Mouse (Mus musculus): ENCODE measurements at regions not wholly inside any gene's neighbourhood (a gene's known extent, or its start where the extent isn't known, plus 50 kb on each side); places are given as distances from the start of the nearest gene placed in this dataset.

DNA sequence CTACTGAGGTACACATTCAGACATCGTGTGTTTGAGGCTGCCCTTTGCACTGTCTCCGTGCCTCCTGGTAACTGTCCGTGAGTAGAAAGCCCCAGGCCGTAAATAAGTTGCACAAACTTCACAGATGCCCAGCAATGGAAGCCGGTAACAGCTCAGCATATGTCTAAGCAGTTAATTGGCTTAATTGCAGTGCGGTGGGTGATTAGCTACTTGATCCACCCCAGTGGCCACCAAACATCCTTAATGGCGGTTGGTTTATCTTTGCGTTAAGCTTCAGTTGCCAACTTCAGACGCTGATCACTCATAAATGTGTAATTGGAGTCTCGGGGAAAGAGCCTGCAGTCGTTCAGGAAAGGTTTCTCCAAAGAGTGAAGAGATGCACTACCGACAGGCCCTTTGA is 135.3 kb downstream of the Gm26897 start:
- Histone ChIP-seq H3K4me3 (no peak overlapping the region), H3K4me1 (peaks cover 17% of the 10 kb centered on the region), H3K9me3 (peaks cover 31% of the 10 kb centered on the region), H3K4me2 (replicated peaks) (no peak overlapping the region), H3K36me3 (peaks cover 5% of the 10 kb centered on the region; the same call in 1 of the 2 replicates), H3K9ac (no peak overlapping the region), H3K27ac (no peak overlapping the region), H3K27me3 (peaks cover 59% of the 10 kb centered on the region)
- no peak for ATAC-seq (ENCODE audit: low FRiP score, low read depth)
- WGBS, result 36% methylated on average over 12 of the region's 12 CpGs

- WGBS, result under 1% methylated on average over 8 of the region's 8 CpGs
- peak overlapping the region; percentile 36; the same call in 1 of the 2 replicates for H3K4me2 ChIP-seq (replicated peaks)
- H3K4me1 ChIP-seq, result peaks cover 22% of the 10 kb centered on the region
- H3K9ac ChIP-seq, result peak overlapping the region; percentile 31; the same call in 1 of the 2 replicates
- H3K4me3 ChIP-seq, result no peak overlapping the region
- peak overlapping the region; percentile 80 for H3K27ac ChIP-seq
- H3K36me3 ChIP-seq, result peaks cover 1% of the 10 kb centered on the region; the same call in 1 of the 2 replicates
- peaks cover 13% of the 10 kb centered on the region for H3K9me3 ChIP-seq
- ATAC-seq (ENCODE audit: low FRiP score, low read depth), result peak; percentile 77
- H3K27me3 ChIP-seq, result no peaks in the 10 kb centered on the region
Observed at GRCm38 (mm10) chr5:111877165-111877793, 143.6 kb downstream of the Gm26897 start.

- H3K4me3 ChIP-seq, result no peak overlapping the region
- no peak for ATAC-seq (ENCODE audit: low FRiP score, low read depth)
- H3K27me3 ChIP-seq, result no peaks in the 10 kb centered on the region
- no peaks in the 10 kb centered on the region for H3K9me3 ChIP-seq
- no peak overlapping the region for H3K27ac ChIP-seq
- H3K4me2 ChIP-seq (replicated peaks), result no peak overlapping the region
- peaks cover 29% of the 10 kb centered on the region for H3K4me1 ChIP-seq
- no peaks in the 10 kb centered on the region for H3K36me3 ChIP-seq
- no peak overlapping the region for H3K9ac ChIP-seq
Observed at GRCm38 (mm10) chr5:111879044-111879443, 145.3 kb downstream of the Gm26897 start.

DNA sequence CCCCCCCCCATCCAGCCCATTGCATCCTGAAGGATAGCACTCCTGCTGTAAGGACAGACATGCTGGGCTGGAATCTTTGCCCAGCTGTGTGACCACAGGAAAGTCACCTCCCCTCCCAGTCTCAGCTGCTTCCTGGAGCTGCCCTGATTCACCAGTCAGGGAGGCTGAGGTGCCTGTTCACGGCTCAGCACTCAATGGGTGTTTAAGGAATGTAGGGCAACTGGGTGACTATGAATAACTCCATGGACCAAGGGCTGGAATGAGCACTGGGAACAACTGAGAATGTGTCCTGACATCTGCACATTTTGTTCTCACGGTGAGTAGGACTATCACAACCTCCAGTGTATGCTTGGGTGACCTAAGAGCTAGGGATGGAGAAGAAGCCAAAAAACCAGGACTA is 146.5 kb downstream of the Gm26897 start:
- H3K4me2 ChIP-seq (replicated peaks), result no peak overlapping the region
- H3K4me1 ChIP-seq, result peaks cover 29% of the 10 kb centered on the region
- 83% methylated on average over 2 of the region's 2 CpGs for WGBS

GRCm38 (mm10) chr5:111881517-111881916 is 147.8 kb downstream of the Gm26897 start:
- 0 out of 2 replicates have a peak, but pooled peaks have one; percentile 16 for ATAC-seq (ENCODE audit: low FRiP score, low read depth)
- H3K4me1 ChIP-seq, result peaks cover 30% of the 10 kb centered on the region
- no peak overlapping the region for H3K9ac ChIP-seq
- no peak overlapping the region for H3K4me3 ChIP-seq
- H3K9me3 ChIP-seq, result no peaks in the 10 kb centered on the region
- no peak overlapping the region for H3K27ac ChIP-seq
- H3K27me3 ChIP-seq, result peaks cover 10% of the 10 kb centered on the region
- no peak overlapping the region for H3K4me2 ChIP-seq (replicated peaks)
- H3K36me3 ChIP-seq, result no peaks in the 10 kb centered on the region
- 48% methylated on average over 5 of the region's 5 CpGs for WGBS

More for the DNA sequence above, 146.5 kb downstream of the Gm26897 start:
- H3K9ac ChIP-seq, result no peak overlapping the region
- H3K4me3 ChIP-seq, result no peak overlapping the region
- H3K27me3 ChIP-seq, result 0 out of 2 replicates have a peak, but pooled peaks cover 2% of the 10 kb centered on the region
- no peaks in the 10 kb centered on the region for H3K9me3 ChIP-seq
- no peak for ATAC-seq (ENCODE audit: low FRiP score, low read depth)
- H3K27ac ChIP-seq, result no peak overlapping the region
- no peaks in the 10 kb centered on the region for H3K36me3 ChIP-seq

- Histone ChIP-seq H3K4me2 (replicated peaks) (no peak overlapping the region), H3K4me1 (peaks cover 63% of the 10 kb centered on the region), H3K9ac (no peak overlapping the region), H3K9me3 (no peaks in the 10 kb centered on the region), H3K4me3 (no peak overlapping the region), H3K27me3 (peaks cover 19% of the 10 kb centered on the region), H3K27ac (no peak overlapping the region), H3K36me3 (no peaks in the 10 kb centered on the region)
- ATAC-seq (ENCODE audit: low FRiP score, low read depth), result no peak
- 43% methylated on average over 4 of the region's 4 CpGs for WGBS
Observed at GRCm38 (mm10) chr5:111887281-111887680, 153.6 kb downstream of the Gm26897 start.

- no peaks in the 10 kb centered on the region for H3K36me3 ChIP-seq
- H3K27ac ChIP-seq, result peak overlapping the region; percentile 96
- H3K9ac ChIP-seq, result no peak overlapping the region
- H3K4me2 ChIP-seq (replicated peaks), result peak overlapping the region; percentile 44
- no peaks in the 10 kb centered on the region for H3K9me3 ChIP-seq
- peak; percentile 89 for ATAC-seq (ENCODE audit: low FRiP score, low read depth)
- H3K4me3 ChIP-seq, result no peak overlapping the region
- peaks cover 84% of the 10 kb centered on the region for H3K4me1 ChIP-seq
- H3K27me3 ChIP-seq, result peaks cover 22% of the 10 kb centered on the region
- WGBS, result 5% methylated on average over 7 of the region's 7 CpGs
Observed at GRCm38 (mm10) chr5:111890800-111891199, 157.1 kb downstream of the Gm26897 start.

GRCm38 (mm10) chr5:111891261-111891693 is 157.6 kb downstream of the Gm26897 start:
- H3K9me3 ChIP-seq, result no peaks in the 10 kb centered on the region
- peak overlapping the region; percentile 96 for H3K27ac ChIP-seq
- H3K9ac ChIP-seq, result peak overlapping the region; percentile 19; the same call in 1 of the 2 replicates
- H3K4me3 ChIP-seq, result no peak overlapping the region
- H3K4me2 ChIP-seq (replicated peaks), result peak overlapping the region; percentile 44
- 28% methylated on average over 8 of the region's 8 CpGs for WGBS
- peak; percentile 69; the same call in 1 of the 2 replicates for ATAC-seq (ENCODE audit: low FRiP score, low read depth)
- no peaks in the 10 kb centered on the region for H3K36me3 ChIP-seq
- H3K27me3 ChIP-seq, result peaks cover 23% of the 10 kb centered on the region
- peaks cover 80% of the 10 kb centered on the region for H3K4me1 ChIP-seq

DNA sequence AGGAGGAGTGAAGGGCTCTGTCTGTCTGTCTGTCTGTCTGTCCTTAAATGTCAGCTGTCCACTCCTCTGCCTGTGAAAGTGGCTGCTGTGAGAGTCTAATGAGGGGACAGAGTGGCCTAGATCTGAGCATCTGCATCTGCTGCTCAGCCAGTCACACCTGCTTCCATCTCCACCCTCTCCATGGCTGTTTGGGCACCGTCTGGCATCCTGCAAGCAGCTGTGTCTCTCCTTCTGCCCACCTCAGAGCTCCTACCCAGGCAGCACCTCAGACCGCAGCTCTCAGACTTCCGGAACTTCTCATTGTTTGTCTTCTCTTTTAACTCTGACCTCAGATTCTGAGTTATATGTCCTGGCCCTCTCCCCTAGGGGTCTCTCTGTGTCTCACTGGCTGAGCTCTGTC is 159.2 kb downstream of the Gm26897 start:
- H3K27ac ChIP-seq, result peak overlapping the region; percentile 96; the same call in 1 of the 2 replicates
- peaks cover 19% of the 10 kb centered on the region for H3K27me3 ChIP-seq
- ATAC-seq (ENCODE audit: low FRiP score, low read depth), result no peak
- no peaks in the 10 kb centered on the region for H3K9me3 ChIP-seq
- H3K36me3 ChIP-seq, result no peaks in the 10 kb centered on the region
- no peak overlapping the region for H3K9ac ChIP-seq
- H3K4me3 ChIP-seq, result no peak overlapping the region
- H3K4me2 ChIP-seq (replicated peaks), result no peak overlapping the region
- 67% methylated on average over 3 of the region's 3 CpGs for WGBS
- H3K4me1 ChIP-seq, result peaks cover 82% of the 10 kb centered on the region

DNA sequence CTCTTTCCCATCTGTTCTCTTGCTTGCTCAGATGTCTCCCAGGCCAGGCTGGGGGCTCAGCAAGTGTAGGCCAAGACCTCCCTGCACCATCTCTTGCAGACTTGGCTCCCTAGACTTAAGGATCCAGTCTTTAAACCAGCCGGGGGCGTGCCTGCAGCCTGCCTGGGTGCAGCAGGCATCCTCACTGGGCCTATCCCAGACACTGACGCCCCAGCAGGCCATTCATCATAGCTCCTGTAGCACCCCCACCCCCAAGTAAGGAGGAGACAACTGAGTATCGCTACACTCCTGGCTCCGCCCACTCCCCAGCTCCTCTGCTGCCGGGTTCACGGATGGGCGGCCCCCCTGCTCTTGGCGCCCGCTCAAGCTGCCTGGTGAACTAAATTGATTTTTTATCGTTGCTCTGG is 160.2 kb downstream of the Gm26897 start:
- Histone ChIP-seq H3K4me2 (replicated peaks) (peak overlapping the region; percentile 56), H3K4me1 (peaks cover 74% of the 10 kb centered on the region), H3K36me3 (no peaks in the 10 kb centered on the region), H3K27ac (peak overlapping the region; percentile 96), H3K27me3 (peaks cover 29% of the 10 kb centered on the region), H3K9me3 (no peaks in the 10 kb centered on the region), H3K9ac (peak overlapping the region; percentile 39; the same call in 1 of the 2 replicates), H3K4me3 (peak overlapping the region; percentile 26)
- WGBS, result under 1% methylated on average over 11 of the region's 11 CpGs
- ATAC-seq (ENCODE audit: low FRiP score, low read depth), result peak; percentile 82

DNA sequence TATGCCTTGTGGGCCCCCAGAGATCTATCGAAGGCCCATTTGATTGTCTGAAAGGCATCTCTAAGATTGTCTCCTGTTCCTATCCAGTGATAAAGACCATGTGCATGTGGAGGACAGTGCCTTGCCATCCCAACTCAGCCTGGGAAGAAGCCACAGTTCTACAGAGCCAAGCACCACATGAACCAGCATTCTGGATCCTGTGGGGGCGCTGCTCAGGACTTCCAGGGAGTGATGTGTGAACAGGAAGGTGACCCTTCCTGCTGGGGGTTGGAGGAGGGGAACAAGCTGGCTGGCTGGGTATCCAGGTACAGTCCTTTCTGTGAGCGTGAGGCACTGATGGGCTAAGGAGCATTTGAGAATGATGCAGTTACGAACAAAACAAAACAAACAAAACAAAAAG is 163.8 kb downstream of the Gm26897 start:
- H3K4me3 ChIP-seq, result no peak overlapping the region
- H3K9me3 ChIP-seq, result no peaks in the 10 kb centered on the region
- H3K4me2 ChIP-seq (replicated peaks), result no peak overlapping the region
- H3K4me1 ChIP-seq, result peaks cover 38% of the 10 kb centered on the region
- no peak for ATAC-seq (ENCODE audit: low FRiP score, low read depth)
- no peaks in the 10 kb centered on the region for H3K36me3 ChIP-seq
- WGBS, result 62% methylated on average over 4 of the region's 4 CpGs
- H3K27ac ChIP-seq, result no peak overlapping the region
- peaks cover 63% of the 10 kb centered on the region for H3K27me3 ChIP-seq
- no peak overlapping the region for H3K9ac ChIP-seq

- Histone ChIP-seq H3K27me3 (peaks cover 71% of the 10 kb centered on the region), H3K4me3 (no peak overlapping the region)
Observed at GRCm38 (mm10) chr5:111898482-111898881, 164.8 kb downstream of the Gm26897 start.

More at GRCm38 (mm10) chr5:111898482-111898881, 164.8 kb downstream of the Gm26897 start:
- H3K9ac ChIP-seq, result no peak overlapping the region
- ATAC-seq (ENCODE audit: low FRiP score, low read depth), result no peak
- H3K4me2 ChIP-seq (replicated peaks), result no peak overlapping the region
- 56% methylated on average over 12 of the region's 12 CpGs for WGBS
- H3K36me3 ChIP-seq, result no peaks in the 10 kb centered on the region
- H3K4me1 ChIP-seq, result peaks cover 29% of the 10 kb centered on the region
- no peak overlapping the region for H3K27ac ChIP-seq
- no peaks in the 10 kb centered on the region for H3K9me3 ChIP-seq
